Mouse (Mus musculus) CD4-positive, CD25-positive, alpha-beta regulatory T cell, adult 2 months (primary cell): ENCODE measurements around the gene Cd2bp2.

Source experiments
- DNase-seq: peaks from one replicate; pipeline ENCODE4 v3.0.0-alpha.2; 2012; ENCODE audit warnings: low read depth, low spot score

Cd2bp2 gene

DNA sequence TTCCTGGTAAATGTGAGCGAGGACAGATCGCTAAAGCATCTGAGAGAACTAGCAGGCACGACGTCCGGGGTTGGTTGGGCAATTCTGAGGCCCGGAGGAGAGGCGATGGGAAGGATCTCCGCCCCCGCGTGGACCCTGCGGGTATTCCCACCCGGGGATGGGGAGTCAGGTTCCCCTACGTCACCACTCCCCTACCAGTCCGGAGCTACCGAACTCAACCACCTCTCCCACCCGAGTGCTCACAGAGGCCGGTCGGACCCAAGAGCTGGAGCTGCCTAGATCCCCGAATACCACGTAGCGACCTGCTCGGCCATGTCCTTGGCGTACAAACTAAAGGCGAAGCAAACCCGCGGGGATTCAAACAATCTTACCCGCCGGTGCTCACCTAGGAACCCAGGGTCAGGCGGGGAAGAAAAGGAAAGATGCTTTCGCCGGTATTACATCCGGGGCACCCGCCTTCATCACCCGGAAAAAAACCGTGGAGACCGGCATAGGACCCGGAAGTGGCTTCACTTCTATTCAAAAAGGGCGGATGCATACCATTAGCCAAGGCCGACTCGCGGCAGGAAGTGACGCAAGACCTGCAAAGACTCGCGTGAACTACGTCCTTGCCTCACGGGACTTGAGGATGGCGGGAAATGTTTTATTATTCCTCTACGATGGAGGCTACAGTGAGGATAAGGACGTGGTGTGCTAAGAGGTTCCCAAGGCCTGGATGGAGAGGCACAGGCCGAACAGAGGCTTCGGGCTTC is at the start of gene Cd2bp2:
Cd2bp2 (minus strand) TSS at position 507 of the 752 bp plus-strand sequence.
- peak; percentile 97 for DNase-seq

DNA sequence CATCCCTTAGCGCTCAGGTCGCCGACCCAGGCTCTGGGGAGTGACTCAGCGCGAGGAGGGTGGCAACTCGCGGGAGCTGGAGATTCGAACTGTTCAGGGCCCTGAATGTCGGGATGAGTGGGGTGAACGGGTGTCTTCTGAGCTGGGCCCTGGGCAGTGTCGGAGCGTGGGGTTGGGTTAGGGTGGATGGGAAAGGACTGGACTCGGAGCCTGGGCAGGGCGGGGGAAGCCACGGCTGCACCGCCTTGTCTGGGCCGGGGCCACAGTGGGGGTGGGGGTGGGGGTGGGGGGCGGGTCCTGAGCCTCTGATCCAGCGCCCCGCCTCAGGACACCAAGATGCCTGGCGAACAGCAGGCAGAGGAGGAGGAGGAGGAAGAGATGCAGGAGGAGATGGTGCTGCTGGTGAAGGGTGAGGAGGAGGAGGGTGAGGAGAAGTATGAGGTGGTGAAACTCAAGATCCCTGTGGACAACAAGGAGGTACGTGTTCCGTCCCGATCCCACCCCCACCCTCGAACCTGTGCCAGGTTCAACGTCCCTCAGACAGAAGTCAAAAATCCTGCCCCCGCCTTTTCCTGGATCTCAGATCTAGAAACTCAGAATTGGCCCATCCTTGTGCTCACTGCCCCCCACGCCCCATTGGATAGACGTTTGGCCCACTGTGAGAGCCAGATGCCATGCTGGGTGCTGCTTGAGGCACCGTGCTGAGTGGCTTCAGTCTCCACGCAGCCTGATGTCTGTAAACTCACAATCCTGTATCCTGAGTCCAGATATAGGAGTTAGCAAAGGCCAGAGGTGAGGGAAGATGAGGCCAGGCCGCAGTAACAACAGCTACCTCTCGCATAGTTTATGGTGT is 49.0 kb upstream of the Cd2bp2 start:
- DNase-seq, result no peak

DNA sequence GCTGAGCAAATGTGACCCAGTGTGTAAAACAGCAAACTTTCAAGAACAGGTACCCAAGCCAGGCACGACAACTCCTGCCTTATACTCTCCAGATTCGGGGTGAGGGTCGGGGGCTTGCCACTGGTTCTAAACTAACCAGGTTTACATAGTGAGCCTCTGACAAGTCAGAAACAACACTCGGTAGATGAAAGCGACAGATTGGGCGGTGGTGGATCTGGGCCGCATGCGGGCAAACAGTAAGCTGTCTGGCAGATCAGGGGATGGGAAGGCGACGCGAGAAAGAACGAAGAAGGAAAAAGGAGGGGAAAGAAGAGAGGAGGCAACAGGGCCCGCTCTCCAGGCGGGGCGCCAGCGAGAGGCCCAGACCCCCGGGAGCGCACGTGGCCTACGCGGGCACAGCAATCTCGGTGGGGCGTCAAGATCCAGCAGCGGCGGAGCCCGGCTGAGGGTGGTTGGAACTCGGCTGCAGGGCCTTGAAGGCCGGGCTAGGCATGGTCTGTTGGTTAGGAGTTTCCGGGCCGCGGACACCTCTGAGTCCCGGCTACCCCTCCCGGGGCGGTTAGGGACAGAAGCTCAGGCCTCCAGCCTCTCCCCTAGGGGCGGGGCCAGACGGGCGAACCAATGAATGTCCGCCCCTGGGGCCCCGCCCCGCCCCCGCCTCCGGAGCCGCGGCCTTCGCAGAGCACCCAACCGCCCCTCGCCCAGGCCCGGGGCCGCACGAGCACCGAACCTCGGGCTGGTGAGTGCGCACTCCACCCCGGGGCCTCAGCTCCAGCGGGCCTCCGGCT is 48.2 kb upstream of the Cd2bp2 start, which contains the start of gene Zfp771:
Zfp771 (plus strand) TSS at position 405 of the 788 bp plus-strand sequence.
- DNase-seq, result peak; percentile 92

DNA sequence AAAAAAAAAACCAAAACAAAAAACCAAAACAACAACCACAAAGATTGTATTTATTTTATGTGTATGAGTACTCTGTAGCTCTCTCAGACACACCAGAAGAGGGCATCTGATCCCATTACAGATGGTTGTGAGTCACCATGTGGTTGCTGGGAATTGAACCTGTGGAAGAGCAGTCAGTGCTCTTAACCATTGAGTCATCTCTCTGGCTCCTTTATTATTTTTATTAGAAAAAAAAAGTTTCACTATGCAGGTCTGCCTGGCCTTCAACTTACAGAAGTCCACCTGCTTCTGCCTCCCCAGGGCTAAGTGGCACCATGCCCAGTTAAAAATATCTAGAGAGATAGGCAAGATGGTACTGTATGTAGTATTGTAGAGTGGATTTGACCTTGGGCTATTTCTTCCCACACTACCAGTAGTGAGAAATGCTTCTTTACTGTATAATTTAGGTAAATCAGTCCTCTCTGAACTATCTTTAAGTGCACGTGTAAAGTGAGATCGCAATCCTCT is 47.6 kb upstream of the Cd2bp2 start:
- DNase-seq, result no peak

DNA sequence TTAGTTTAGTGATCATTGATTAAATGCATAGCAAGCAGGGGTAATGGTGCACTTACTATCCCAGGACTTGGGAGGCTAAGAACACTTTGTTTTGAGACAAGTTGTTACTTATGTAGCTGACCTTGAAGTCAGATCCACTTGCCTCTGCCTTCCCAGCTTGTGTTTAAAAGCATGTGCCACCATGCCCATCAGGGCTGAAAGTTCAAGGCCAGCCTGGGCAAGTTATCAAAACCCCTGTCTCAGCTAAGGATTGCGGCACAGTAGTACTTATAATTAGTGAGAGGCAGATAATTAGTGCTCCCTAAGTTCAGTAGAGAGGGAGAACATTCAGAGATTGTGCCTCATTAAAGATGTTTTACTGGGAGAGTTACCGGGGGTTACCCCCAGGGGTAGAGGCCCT is 38.9 kb upstream of the Cd2bp2 start:
- no peak for DNase-seq

DNA sequence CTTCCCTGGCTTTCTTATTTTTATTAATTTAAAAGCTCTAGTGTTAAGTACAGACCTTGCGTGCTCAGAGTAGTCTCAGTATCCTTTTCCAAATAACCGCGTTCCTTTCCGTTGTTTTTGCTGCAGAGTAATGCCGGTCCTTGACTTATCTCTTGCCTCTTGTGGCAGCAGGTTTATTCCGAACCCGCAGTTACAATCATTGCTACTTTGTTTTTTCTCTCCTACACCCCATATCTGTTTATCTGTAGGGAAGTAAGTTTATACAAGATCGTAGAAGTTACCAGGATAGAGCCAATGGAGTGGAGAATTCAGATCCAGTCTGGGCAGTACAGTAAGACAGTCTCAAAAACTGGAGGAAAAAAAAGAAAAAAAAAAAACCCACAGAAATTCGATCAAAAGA is 37.9 kb upstream of the Cd2bp2 start:
- no peak for DNase-seq

DNA sequence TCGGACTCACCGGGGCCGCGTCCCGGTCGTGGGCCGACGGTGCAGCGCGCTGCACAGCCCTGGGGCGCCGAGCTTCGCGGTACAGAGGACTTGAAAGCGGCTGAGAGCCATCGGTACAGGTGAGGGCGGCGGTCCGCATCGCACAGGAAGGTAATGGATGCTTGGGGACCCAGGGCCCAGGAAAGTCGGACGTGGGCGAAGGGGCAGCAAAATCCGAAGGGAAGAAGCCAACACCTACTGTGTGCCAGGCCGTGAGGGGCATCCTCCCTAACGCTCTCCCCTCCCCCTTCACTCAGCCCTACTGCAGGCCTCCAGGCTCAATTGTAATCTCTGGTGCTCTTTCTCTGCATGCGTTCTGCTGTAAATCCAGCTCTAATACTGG is 37.5 kb upstream of the Cd2bp2 start:
- DNase-seq, result no peak

DNA sequence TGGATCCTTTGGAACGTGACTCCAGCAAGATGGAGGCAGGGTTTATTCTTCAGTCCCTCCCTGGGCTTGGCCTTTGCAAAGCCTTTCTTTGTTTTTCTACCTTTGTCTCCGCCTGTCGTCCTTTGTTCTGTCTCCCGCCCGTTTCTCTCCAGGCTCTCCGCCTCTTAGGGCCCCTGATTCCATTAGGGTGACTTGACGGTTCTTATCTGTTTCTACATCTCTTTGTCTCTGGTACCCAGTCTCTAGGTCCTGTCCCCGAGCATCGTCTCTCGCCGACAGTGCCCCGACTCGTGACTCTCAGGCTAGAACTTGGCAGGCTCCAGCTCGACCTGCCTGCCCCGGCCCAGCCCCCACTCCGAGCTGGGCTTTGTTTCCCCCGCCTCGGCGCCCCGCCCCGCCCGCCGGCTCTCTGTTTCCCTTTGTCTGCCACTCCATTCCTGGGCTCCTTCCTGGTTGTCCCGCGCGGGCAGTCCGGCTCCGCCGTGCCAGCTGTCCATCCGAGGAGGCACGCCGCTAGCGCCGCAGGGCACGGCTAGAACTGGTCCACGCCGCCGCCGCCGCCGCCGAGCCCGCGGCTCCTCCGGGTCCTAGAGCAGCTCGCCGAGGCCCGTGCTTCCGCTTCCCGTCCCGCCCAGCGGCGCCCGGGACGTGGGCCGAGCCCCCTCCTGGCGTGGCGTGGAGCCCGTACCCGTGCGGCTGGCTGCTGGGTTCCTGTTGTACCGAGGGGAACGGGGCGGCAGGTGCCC is 36.9 kb upstream of the Cd2bp2 start, which contains the start of the genes Zfp553 and Sept1:
Zfp553 (plus strand) TSS at position 440 of the 746 bp plus-strand sequence.
Sept1 (minus strand) TSS at position 509 of the 746 bp plus-strand sequence.
- DNase-seq, result peak; percentile 88

DNA sequence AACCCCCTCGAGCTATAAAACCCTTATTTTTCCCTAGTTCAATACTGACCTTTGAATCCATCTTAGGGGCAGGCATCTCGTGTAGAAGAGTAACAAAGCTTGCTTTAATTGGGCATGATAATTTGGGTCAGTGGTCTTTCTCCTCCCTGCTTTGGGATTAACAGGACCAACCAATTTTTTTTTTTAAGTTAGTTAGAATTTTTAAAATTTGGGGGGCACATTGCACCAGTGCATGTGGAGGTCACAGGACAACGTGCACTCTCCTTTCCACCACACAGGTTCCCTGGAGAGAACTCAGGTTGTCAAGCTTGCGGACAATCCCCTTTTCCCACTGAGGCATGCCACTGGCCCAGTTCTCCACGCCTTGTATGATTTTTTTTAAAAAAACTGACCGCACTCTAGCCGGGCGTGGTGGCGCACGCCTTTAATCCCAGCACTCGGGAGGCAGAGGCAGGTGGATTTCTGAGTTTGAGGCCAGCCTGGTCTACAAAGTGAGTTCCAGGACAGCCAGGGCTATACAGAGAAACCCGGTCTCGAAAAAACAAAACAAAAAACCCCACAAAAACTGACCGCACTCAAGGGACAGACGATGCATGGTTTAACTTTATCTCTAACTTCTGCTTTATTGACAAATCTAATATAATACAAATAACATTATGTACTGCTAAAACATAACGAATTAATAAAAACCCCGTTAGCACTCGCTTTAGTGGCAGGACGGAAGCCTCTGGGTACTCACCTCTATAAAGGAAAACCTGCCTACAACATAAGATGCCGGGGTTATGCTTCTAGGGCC is 36.2 kb upstream of the Cd2bp2 start:
- no peak for DNase-seq

DNA sequence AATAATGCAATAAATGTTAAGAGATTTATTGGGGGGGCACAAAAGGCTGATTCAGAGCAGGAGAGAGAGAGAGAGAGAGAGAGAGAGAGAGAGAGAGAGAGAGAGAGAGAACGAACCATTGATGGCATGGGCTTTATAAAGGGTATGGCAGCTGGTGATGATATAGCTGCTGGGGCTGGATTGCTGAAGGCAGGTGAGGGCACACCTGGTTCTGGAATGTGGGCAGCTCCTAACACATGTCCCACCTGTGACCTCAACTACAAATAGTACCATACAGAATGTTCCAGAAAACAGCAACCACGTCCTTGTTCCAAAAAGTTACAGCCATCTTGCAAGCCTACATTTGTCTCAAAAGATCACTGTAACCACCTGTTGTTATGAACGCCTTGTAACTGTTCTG is 35.5 kb upstream of the Cd2bp2 start:
- no peak for DNase-seq

DNA sequence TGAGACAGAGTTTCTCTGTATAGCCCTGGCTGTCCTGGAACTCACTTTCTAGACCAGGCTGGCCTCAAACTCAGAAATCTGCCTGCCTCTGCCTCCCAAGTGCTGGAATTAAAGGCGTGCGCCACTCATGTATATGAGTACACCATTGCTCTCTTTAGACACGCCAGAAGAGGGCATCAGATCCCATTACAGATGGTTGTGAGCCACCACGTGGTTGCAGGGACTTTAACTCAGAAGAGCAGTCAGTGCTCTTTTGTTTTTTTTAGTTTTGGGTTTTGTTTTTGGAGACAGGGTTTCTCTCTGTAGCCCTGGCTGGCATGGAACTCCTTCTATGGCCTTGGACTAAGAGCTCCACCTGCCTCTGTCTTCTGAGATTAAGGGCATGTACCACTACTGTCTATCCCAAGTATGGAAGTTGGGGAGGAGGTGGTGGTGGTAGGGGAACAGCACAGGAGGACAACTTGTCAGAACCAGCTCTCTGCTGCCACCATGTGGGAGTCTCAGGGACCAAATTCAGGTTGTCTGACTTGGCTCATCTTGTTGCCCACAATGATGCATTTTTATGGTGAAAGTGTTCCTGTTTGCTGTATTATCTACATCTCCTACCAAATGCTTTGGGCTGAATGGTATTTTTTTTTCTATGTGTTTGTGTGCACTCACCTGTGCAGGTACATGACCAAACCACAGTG is 32.9 kb upstream of the Cd2bp2 start:
- peak; percentile 94 for DNase-seq

DNA sequence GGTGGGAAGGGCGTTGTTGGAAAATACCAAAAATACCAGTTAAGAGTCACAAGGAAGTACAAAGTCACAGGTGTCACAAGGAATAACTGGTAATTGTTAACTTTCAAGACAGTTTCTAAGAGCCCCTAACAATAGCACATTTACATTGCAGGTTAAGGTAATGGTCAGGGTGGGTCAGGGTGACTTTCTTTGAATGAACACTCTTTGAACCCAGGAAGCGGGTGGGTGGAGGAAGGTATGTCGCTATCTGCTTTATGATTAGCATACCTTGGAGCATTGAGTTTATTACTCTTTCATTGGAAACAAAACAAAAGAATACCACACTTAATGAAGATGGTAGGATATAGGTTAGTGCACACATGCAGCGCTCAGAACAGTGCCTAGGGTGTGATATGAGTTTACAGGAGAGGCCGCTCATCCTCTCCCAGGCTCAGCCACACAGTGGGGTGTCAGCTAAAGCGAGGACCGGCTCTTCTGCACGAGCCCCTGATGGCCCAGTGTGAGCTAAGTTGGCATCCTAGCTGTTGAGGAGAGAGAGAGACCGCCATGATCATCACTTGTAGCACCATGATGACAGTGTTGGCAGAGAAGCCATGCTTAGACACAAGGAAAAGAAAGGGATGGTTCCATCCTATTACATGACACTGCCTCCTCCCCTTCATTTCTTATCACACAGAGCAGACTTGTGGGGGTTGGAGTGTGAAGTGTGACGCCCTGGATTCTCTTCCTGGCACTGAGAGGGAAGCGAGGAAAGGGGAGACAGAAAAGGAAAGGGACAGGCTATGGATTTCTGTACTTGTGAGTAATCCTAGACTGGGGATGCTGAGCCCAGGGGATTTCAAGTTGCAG is 29.5 kb upstream of the Cd2bp2 start:
- DNase-seq, result no peak

DNA sequence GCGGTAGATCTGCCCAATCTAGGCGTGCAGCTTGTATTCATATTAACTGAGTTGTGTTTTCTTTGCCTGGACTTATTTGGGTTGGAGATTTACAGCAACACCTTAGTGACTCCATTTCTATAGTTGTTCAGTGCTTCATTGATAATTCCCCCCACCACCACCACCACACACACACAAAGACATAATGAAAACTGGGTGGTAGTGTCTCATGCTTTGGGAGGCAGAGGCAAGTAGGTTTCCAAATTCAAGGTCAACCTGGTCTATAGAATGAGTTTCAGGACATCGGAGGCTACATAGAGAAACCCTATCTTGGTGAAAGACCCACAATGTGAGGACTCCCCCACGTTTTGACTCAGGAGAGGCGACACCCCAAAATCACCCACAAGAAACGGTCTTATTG is 28.8 kb upstream of the Cd2bp2 start:
- DNase-seq, result no peak

DNA sequence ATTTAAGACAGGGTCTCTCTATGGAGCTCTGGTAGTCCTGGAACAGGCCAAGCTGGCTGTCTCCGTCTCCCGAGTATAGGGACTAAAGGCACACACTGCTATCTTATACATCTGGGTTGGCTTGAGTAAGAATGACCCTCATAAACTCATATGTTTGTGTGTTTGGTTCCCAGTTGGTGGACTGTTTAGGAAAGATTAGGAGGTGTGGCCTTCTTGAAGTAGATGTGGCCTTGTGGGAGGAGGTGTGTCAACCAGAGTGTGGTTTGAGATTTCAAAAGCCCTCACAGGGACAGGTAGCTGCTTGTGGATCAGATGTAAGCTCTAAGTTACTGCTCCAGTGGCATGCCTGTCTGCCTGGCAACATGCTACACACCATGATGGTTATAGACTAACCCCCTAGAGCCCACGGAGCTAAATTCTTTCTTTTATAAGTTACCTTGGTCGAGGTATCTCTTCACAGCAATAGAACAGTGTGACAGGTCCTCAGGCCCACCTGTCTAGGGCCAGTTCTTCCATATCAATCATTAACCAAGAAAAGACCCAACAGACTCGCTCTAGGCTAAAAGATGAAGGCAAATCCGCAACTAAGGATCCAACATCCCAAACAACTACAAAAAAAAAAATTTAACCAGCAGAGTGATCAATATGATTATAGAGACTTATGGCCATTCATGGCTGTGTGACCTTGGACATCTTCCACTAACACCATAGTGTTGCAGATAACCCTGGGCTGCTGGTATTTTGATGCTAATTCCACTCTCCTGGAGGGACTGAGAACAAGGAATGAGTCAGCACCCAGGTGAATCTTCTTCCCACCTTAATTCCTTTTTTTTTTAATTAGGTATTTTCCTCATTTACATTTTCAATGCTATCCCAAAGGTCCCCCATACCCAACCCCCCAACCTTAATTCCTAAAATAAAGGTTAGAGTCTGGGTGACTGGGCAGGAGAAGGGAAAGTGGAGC is 27.9 kb upstream of the Cd2bp2 start:
- no peak for DNase-seq

DNA sequence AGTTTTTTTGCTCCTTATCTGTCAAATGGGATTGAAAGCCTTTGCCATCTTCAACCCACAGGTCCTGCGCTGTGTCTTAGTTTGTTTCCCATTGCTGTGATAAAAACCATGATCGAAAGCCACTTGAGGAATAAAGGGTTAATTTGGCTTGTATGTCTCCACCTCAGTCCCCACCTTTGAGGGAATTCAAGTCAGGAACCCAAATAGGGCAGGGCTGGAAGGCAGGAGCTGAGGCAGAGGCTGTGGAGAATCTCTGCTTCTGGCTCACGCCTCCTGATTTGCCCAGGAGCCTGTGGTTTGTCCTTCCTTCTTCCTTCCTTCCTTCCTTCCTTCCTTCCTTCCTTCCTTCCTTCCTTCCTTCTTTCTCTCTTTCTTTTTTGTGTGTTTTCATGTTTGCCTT is 27.3 kb upstream of the Cd2bp2 start:
- DNase-seq, result no peak

DNA sequence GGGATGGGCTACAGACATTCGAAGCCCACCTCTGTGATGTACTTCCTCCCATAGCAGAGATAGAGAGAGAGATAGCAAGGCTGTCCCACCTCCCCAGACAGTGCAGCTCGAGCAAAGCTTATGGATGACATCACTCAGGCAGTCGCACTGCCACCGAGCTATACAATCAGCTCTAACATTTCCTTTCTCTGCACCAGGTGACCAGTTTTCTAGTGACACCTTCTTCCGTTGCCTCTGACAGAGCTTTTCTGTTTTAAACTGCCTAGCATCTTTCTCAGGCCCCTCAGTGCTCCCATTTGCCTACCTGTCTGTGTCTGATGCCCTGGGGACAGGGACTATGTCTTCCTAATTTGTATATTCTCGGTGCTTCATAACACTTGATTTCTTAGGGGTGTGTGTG is 24.6 kb upstream of the Cd2bp2 start:
- peak; percentile 81 for DNase-seq

DNA sequence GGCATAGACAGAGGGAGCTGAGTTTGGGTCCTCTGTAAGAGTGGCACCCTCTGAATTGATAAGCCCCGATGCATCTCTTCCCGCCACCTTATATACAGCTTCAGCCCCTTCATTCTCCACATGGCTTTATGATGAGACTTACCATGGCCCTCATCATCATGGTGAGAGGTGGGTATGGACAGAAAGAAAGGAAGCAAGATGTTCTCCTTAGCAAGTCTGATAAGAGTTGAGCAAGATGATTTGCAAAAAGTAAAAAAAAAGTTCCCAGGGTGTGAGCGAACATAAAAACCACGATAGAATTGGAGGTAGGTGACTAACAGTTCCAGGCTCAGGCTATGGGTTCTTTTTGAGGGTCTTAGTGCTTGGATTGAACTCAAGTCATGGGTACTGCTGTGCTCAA is 22.8 kb upstream of the Cd2bp2 start:
- DNase-seq, result peak; percentile 38
